Mouse (Mus musculus) 3T3-L1 (cell line): Measurements from ENCODE around the gene N4bp2.

Experiments used
- DNase-seq: peaks from one replicate; pipeline ENCODE4 v3.0.0-alpha.2; 2015; ENCODE audit warnings: low read depth, low spot score

Gene N4bp2

DNA sequence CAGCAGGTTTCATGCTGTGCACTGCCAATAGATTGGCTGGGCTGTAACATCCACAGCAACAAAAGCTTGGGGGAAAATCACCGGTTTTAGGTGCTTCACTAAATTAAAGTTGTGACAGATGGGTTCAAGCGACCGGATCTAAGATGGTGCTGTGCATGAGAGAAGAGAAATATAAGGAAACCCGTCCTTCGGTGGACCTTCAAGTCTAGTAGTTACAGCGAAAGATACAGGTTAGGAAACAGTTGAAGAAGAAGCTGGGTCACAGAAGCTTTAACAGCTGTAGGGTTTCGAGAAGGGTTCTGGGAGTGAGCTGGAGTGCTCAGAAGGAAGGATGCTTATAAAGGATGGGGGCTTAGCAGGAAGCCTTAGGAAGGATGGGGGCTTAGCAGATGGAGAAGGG is 101.2 kb downstream of the N4bp2 start:
- no peak for DNase-seq

DNA sequence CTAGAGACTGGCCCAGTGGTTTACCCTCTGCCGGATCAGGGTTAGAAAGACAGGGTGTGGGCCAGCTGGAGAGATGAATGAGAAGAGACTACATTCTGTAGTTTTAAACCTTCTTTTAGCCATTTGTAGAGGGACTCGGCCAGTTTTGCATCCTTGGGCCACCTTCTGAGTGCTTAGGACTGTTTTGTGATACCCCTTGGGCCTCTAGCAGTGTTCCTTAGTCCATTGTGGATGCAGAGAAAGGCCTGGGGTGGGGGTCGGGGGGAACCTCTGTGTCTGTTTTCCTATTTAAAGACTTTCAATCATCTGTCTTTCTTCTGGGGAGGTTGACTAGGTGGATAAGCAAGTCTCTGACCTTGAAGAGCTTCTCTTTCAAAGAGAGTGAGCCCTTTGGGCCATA is 101.6 kb downstream of the N4bp2 start:
- DNase-seq: no peak

DNA sequence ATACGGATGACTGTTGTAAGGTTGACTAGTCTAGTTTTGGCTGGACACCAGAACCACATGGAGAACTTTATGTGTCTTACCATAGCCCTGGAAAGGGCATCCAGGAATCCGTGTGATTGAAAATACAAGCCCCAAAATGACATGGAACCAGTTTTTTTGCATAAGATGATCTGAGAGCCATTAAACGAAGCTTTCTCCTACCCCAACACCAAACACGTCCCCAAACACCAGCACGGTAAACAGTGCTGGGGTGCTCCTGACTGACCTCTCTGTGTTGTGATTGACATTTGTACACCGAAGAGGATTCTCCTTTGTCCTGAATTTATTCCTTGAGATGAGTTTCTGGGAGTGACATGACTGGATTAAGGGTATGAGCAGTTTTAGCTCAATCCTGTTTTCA is 103.3 kb downstream of the N4bp2 start:
- DNase-seq: no peak

DNA sequence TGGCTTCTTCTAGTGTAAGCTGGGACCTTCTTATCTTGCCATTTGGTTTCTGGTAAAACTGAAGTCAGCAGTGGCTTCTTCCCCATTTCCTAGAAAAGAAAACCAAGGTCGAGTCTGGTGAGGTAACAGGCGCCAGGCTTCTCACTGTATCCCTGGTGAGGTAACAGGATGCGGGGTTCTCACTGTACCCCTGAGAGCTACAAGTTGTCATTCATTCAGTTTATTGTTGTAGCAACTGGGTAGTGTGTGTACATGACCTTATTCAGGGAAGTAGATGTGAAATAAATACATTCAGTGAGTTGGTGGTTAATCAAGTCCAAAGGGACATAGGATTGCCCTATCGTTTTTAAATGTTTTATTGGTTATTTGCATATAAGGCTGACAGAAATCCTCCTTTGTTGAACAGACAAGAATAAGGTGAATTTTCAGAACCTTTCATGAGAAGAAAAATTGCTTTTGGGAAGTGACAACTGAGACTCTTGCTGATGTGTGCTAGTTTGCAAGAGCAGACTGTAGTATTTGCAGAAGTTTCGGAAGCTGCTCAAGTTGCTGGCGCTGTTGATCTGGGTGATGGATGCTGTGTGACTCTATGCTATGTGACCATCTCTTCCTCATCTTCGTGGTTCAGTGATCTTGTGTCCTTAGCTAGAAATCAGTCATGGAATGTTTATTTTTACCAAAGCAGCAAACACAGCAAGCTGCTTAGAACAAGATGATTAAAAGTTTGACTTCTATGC is 104.2 kb downstream of the N4bp2 start:
- DNase-seq: no peak

DNA sequence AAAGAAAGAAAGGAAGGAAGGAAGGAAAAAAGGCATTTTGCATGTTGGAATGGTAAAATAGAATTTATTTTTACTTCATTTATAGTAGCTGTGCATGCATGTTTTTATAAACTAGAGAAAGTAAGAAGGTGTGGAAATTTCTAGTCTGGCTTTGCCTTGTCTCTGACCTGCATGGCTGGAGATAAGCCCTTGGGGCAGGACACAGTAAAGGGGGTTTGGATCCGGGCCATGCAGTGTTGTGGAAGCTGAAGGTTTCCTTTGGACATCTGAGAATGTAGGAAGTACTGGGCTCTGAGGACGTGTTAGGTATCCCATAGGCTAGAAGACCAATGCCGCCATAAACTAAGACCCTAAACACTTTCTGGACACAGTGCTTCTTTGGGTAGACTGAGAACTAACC is 105.1 kb downstream of the N4bp2 start:
- DNase-seq: no peak

DNA sequence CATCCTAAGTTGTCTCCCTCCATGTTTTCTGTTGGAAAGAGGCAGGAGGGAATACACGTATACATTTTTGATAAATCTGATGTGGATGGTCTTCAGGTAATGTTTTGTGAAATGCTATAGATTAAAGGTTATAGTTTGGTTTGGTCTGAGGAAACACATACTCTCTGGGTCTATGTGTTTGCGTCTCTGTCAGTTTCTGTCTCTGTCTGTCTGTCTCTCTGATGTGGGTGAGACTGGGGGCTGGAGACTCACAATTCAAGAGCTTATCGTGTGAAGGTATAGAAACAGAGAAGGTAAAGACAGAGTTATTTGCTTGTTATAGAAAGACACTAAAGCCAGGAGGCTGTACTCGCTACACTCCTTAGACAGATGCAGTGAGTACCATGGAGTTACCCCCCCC is 106.3 kb downstream of the N4bp2 start:
- DNase-seq: no peak

DNA sequence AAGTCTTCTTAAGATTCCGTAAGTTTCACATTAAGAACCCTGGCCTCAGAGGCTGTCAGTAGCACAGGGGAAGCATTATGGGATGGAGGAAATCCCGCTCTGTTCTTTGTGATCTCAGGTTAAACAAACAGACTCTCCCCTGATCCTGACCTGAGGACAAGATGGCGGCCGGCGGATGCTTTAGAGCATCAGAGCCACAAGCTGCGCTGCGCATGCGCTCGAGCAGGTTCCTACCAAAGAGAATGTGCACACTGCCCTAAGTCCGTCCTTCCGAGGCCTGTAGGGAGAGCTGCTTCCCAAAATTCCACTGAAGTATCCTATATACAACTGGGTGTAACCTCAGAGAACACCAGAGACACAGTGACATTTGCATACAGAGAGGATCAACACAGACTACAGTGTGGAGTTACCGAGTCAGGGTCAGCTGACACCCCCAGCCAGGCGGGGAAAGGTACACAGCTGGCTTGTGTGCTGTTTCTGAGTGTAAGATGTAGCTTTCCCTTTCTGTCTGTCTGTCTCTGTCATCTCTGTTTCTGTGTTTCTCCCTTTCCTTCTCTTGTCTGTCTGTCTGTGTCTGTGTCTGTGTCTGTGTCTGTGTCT is 108.1 kb downstream of the N4bp2 start:
- no peak for DNase-seq

DNA sequence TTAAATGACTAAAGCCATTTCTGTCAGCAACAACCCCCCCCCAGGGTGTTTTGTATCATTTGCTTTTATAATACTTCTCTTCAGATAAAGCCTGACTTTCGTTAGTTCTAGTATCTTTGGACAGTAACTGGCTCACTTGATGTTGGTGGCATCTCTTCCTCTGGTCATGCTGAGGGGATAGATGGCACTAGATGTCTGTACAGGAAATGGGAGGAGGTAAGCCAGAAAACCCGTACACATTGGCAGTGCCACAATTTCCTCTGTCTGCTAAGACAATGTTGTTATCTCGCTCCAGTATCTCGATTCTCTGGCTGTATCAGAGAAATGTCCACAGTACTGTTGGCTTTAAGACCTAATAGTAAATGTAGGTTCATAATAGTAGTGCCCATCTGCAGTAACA is 109.9 kb downstream of the N4bp2 start:
- no peak for DNase-seq

DNA sequence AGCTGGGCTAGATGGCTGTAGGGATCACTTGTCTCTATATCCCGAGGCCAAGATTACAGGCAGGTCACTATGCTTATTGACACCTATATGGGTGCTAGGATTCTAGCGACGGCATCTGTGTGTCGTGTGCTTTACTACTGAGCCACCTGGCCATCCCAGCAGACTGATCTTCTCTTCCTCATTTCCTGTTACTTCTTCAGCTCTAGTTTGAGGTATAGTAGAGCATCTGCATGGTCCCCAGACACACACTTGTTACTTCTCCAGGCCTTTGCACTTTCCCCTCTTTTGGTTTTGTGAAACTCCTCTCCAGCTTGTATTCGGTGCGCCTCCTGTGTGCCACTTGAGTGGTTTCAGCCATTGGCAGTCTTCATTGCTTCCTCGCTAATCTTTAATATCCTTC is 111.9 kb downstream of the N4bp2 start:
- DNase-seq: no peak

DNA sequence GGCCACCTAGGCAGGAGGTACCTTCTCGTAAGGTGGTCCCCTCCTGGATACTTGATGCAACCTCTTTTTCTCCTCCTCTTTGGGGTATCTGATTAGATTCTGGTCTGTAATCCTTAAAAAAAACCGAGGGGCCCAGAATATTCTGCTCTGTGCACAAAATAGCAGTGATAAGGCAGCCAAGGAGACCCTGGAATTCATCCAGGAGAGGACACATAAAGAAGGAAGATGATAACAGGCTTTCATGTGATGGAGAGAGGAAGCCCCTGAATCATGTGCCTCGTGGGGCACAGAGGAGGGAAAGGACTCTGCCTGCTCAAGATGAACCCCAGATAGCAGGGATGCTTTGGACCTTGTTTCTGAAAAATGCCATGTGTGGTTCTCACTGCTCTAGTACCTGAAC is 115.0 kb downstream of the N4bp2 start:
- DNase-seq: no peak
